Mouse (Mus musculus) limb, embryonic 10.5 days (tissue): ENCODE data around the gene Plxnb1. TPM values are rescaled to one million over a fixed set of nuclear protein-coding genes. Genes with fewer than 3 reads are reported as not detected.
"Not testable (repeated sequence)": the region's sequence is repeated elsewhere in the genome, so short reads cannot be mapped to it uniquely, and the experiment has no call there.

Source experiments
- DNase-seq: peaks from one replicate; pipeline ENCODE4 v3.0.0-alpha.2; 2017; ENCODE audit warnings: low spot score
- H3K27ac ChIP-seq: fragments of 300-500 bp; sonication (generic); 2 replicates; pipeline ENCODE4 v1.5.1; 2016; ENCODE audit warnings: mild to moderate bottlenecking
- H3K27me3 ChIP-seq: fragments of 300-500 bp; sonication (generic); 2 replicates; pipeline ENCODE4 v1.6.1; 2016; ENCODE audit warnings: low read depth, mild to moderate bottlenecking; ENCODE audit not compliant: poor library complexity, severe bottlenecking
- H3K36me3 ChIP-seq: fragments of 300-500 bp; sonication (generic); 2 replicates; pipeline ENCODE4 v1.6.1; 2016; ENCODE audit warnings: mild to moderate bottlenecking, moderate library complexity
- H3K4me1 ChIP-seq: fragments of 300-500 bp; sonication (generic); 2 replicates; pipeline ENCODE4 v1.6.1; 2016
- H3K4me3 ChIP-seq: fragments of 300-500 bp; sonication (generic); 2 replicates; pipeline ENCODE4 v1.5.1; 2016; ENCODE audit warnings: mild to moderate bottlenecking, moderate library complexity
- H3K9me3 ChIP-seq: fragments of 300-500 bp; sonication (generic); replicated peaks from 2 replicates; pipeline ENCODE4 v1.6.1; 2016; ENCODE audit warnings: mild to moderate bottlenecking
- WGBS: fragments of 180-500 bp; shearing (Covaris S2); methylation state at CpG from one replicate; pipeline ENCODE4 v1.1.7; 2016; 5-methylcytosine and 5-hydroxymethylcytosine counted together
- polyA plus RNA-seq: library from polyadenylated mRNA; unstranded; fragments of >200 nt; fragmentation: Nextera tagmentation; extraction: Ambion mirVana; gene quantifications from 2 replicates; pipeline ENCODE4 v1.2.1, GENCODE M21; 2016

Gene Plxnb1
- polyA plus RNA-seq, 1 experiment from 2014 or later, result 23.7 TPM

GRCm38 (mm10) chr9:109128211-109128610, 33.0 kb downstream of the Plxnb1 start:
- Histone ChIP-seq H3K4me3 (no peak overlapping the region), H3K27me3 (no peaks in the 10 kb centered on the region), H3K9me3 (no peaks in the 10 kb centered on the region), H3K4me1 (no peaks in the 10 kb centered on the region; the same call in 1 of the 2 replicates), H3K36me3 (no peaks in the 10 kb centered on the region), H3K27ac (no peak overlapping the region)
- WGBS, result 64% methylated on average over 3 of the region's 3 CpGs
- no peak for DNase-seq

DNA sequence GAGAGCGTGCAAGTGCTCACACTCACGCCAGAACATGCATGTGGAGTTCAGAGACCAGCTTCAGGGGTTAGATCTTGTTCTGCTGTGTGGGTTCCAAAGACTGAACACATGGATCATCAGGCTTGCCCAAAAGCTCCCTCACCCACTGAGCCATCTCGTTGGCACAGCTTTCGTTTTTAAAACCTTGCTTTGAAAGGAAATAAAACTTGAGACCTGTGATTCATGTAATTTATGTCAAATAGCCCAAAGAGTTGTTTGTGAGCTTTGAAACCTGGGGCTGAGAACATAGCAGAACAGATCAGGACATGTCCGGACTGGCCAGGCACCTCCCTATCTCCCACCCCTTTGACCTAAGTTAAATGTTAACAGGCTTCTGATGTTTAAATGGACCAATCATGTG, 34.9 kb downstream of the Plxnb1 start:
- 92% methylated on average over 5 of the region's 5 CpGs for WGBS
- Histone ChIP-seq H3K4me1 (no peaks in the 10 kb centered on the region), H3K9me3 (no peaks in the 10 kb centered on the region)

GRCm38 (mm10) chr9:109140414-109140813, 45.2 kb downstream of the Plxnb1 start:
- H3K27me3 ChIP-seq, H3K27ac ChIP-seq, H3K36me3 ChIP-seq, H3K4me3 ChIP-seq, H3K9me3 ChIP-seq, H3K4me1 ChIP-seq, DNase-seq: not testable (repeated sequence)
- 67% methylated on average over 4 of the region's 4 CpGs for WGBS

More for the DNA sequence above, 34.9 kb downstream of the Plxnb1 start:
- Histone ChIP-seq H3K27me3 (no peaks in the 10 kb centered on the region), H3K27ac (no peak overlapping the region), H3K4me3 (no peak overlapping the region), H3K36me3 (no peaks in the 10 kb centered on the region)
- no peak for DNase-seq

- H3K4me3 ChIP-seq, result no peak within 1 kb of the TSS
- no peaks in the 10 kb centered on the region for H3K27me3 ChIP-seq
- 85% methylated on average over 3 of the region's 3 CpGs for WGBS
- H3K36me3 ChIP-seq, result no peaks in the 10 kb centered on the region
- DNase-seq, result no peak
- no peak within 1 kb of the TSS for H3K27ac ChIP-seq
- no peaks in the 10 kb centered on the region for H3K4me1 ChIP-seq
- no peaks in the 10 kb centered on the region for H3K9me3 ChIP-seq
Observed at GRCm38 (mm10) chr9:109161941-109162340, 66.8 kb downstream of the Plxnb1 start, which contains the start of gene Fbxw21. Gene Fbxw21 (minus strand): TSS chr9:109162041.

DNA sequence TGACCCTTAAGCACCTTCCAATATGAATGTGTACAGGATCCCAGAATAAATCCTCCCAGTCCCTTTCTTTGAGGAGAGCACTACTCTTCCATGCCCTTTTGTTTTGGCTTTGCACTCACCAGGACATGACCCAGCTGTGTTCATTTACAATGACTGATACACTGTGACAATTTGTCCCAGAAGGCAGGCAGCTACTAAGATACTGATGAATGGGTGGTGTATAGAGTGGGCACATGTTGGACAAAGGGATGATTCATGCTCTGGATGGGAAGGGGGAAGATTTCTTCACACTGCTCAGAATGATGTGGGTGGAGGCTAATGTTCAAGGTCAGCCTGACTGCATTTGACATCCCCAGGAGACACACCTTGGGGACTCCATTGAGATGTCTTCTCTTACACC, 72.1 kb downstream of the Plxnb1 start:
- H3K4me1 ChIP-seq, result no peaks in the 10 kb centered on the region
- no peaks in the 10 kb centered on the region; the same call in 1 of the 2 replicates for H3K9me3 ChIP-seq
- DNase-seq, result no peak
- H3K4me3 ChIP-seq, result no peak overlapping the region
- no peak overlapping the region for H3K27ac ChIP-seq
- no peaks in the 10 kb centered on the region for H3K36me3 ChIP-seq
- H3K27me3 ChIP-seq, result no peaks in the 10 kb centered on the region

Other genes starting within 250 kb of the Plxnb1 start
- gene Slc26a6, start 242.1 kb upstream of the Plxnb1 start, polyA plus RNA-seq, result 9.7 and 13.7 TPM in 2 replicates
- gene Tmem89, start 180.8 kb upstream of the Plxnb1 start, polyA plus RNA-seq, result not detected in 2 replicates
- 561 and 562 TPM in 2 replicates for gene Uqcrc1, start 158.8 kb upstream of the Plxnb1 start, polyA plus RNA-seq
- gene Col7a1, start 141.8 kb upstream of the Plxnb1 start, polyA plus RNA-seq, result 1.7 and 3.1 TPM in 2 replicates
- not detected in 2 replicates for gene Ucn2, start 109.4 kb upstream of the Plxnb1 start, polyA plus RNA-seq
- gene Pfkfb4, start 103.6 kb upstream of the Plxnb1 start, polyA plus RNA-seq, result 12.5 and 14.6 TPM in 2 replicates
- gene Shisa5, start 56.8 kb upstream of the Plxnb1 start, polyA plus RNA-seq, result 36.1 and 44.4 TPM in 2 replicates
- gene Trex1, start 35.7 kb upstream of the Plxnb1 start, polyA plus RNA-seq, result 7.5 and 9.4 TPM in 2 replicates
- 35.3 and 36.8 TPM in 2 replicates for gene Atrip, start 21.3 kb upstream of the Plxnb1 start, polyA plus RNA-seq
- 13.6 and 14.1 TPM in 2 replicates for gene Ccdc51, start 12.9 kb upstream of the Plxnb1 start, polyA plus RNA-seq
- 805 and 864 TPM in 2 replicates for gene Tma7, start 12.8 kb upstream of the Plxnb1 start, polyA plus RNA-seq
- gene Fbxw21, start 66.7 kb downstream of the Plxnb1 start, polyA plus RNA-seq, result not detected in 2 replicates
- not detected in 2 replicates for gene Fbxw13, start 100.6 kb downstream of the Plxnb1 start, polyA plus RNA-seq
- gene Fbxw20, start 139.4 kb downstream of the Plxnb1 start, polyA plus RNA-seq, result not detected in 2 replicates
- not detected in 2 replicates for gene Fbxw14, start 192.3 kb downstream of the Plxnb1 start, polyA plus RNA-seq
- not detected in 2 replicates for gene Fbxw28, start 244.3 kb downstream of the Plxnb1 start, polyA plus RNA-seq